9 mouse cellular contexts compared by ENCODE assay signal in genomic region chr15:87365712-87366361, GRCm38 (mm10).
A peak's percentile ranks its signal among the peaks of the same experiment; 100 is the strongest.
DNase-seq lines count a peak whose midpoint lies in the region; ATAC-seq and TF ChIP-seq lines count a peak whose summit lies in the region.
"Had no signal": no experiment of that assay in that cellular context is flagged by ENCODE, and none has a peak within 500 bp of the region (broad histone marks: within the 10 kb centered on the region; RNA-seq: fewer than 3 reads in every experiment).

No protein-coding gene starts in this region.

- DNase-seq in kidney, adult 2 months = peak; percentile 16
- DNase-seq in NIH3T3 (ENCODE audit: low read depth) = peak; percentile 2
- peak; percentile 57 to 65 for DNase-seq in cerebellum, adult 2 months
- peak; percentile 8 for DNase-seq in kidney, postnatal 14 days
- no peak for DNase-seq in urinary bladder, postnatal 10 days (ENCODE audit: low spot score)

- 45% methylated on average over 8 of the region's 8 CpGs for WGBS in kidney, adult 2 months
- 51% methylated on average over 8 of the region's 8 CpGs for WGBS in kidney, embryonic 14.5 days
- 26% methylated on average over 8 of the region's 8 CpGs for WGBS in cerebellum, adult 2 months

- H3K36me3 ChIP-seq in kidney, adult 2 months (ENCODE audit: control insufficient read depth, insufficient read depth, low read length) = no peaks in the 10 kb centered on the region
- no peaks in the 10 kb centered on the region for H3K36me3 ChIP-seq in kidney, embryonic 14.5 days (ENCODE audit: control insufficient read depth, insufficient read depth, low read length)
- H3K36me3 ChIP-seq: forebrain, embryonic 15.5 days had no signal

- H3K4me3 ChIP-seq in kidney, adult 2 months (ENCODE audit: insufficient read depth, low read depth, low read length) = no peak overlapping the region
- H3K4me3 ChIP-seq in kidney, embryonic 14.5 days (ENCODE audit: low read length) = no peak overlapping the region
- no peak overlapping the region for H3K4me3 ChIP-seq in cerebellum, adult 2 months (replicated peaks; ENCODE audit: insufficient read depth, low read depth, low read length)
- H3K4me3 ChIP-seq: forebrain, embryonic 15.5 days had no signal

- H3K9ac ChIP-seq in kidney, embryonic 14.5 days (ENCODE audit: low read depth, low read length) = no peak overlapping the region
- H3K9ac ChIP-seq: forebrain, embryonic 15.5 days had no signal

- H3K4me2 ChIP-seq in kidney, embryonic 14.5 days (replicated peaks; ENCODE audit: low read depth, low read length) = no peak overlapping the region
- H3K4me2 ChIP-seq: forebrain, embryonic 15.5 days had no signal

- no peak overlapping the region for H3K27ac ChIP-seq in kidney, adult 2 months (ENCODE audit: insufficient read depth, low read depth, low read length)
- H3K27ac ChIP-seq in kidney, embryonic 14.5 days (ENCODE audit: low read depth, low read length) = no peak overlapping the region
- H3K27ac ChIP-seq in cerebellum, adult 2 months (ENCODE audit: insufficient read depth, low read length) = no peak overlapping the region
- H3K27ac ChIP-seq: forebrain, embryonic 15.5 days had no signal

- no peaks in the 10 kb centered on the region for H3K27me3 ChIP-seq in kidney, adult 2 months (replicated peaks; ENCODE audit: control insufficient read depth, insufficient read depth, low read length)
- H3K27me3 ChIP-seq in kidney, embryonic 14.5 days (ENCODE audit: control insufficient read depth, insufficient read depth, low read length) = no peaks in the 10 kb centered on the region
- H3K27me3 ChIP-seq in cerebellum, adult 2 months (ENCODE audit: control insufficient read depth, insufficient read depth, low read length) = no peaks in the 10 kb centered on the region
- H3K27me3 ChIP-seq: forebrain, embryonic 15.5 days had no signal

- no peak for ATAC-seq in kidney, embryonic 14.5 days (ENCODE audit: low FRiP score, low TSS enrichment)
- ATAC-seq in activated CD4-positive, CD25-positive, alpha-beta regulatory T cell, adult 4 months = no peak
- ATAC-seq in granulocyte monocyte progenitor cell, adult 5-6 weeks (replicated peaks; ENCODE audit: poor library complexity, severe bottlenecking) = no peak
- ATAC-seq: forebrain, embryonic 15.5 days had no signal

- no peaks in the 10 kb centered on the region for H3K4me1 ChIP-seq in kidney, adult 2 months (ENCODE audit: control insufficient read depth, insufficient read depth, low read length)
- H3K4me1 ChIP-seq in kidney, embryonic 14.5 days (ENCODE audit: control insufficient read depth, insufficient read depth, low read length) = no peaks in the 10 kb centered on the region
- peaks cover 9% of the 10 kb centered on the region for H3K4me1 ChIP-seq in cerebellum, adult 2 months (ENCODE audit: control insufficient read depth, insufficient read depth, low read length)
- H3K4me1 ChIP-seq: forebrain, embryonic 15.5 days had no signal

- H3K9me3 ChIP-seq in kidney, embryonic 14.5 days (ENCODE audit: control insufficient read depth, low read length) = 0 out of 2 replicates have a peak, but pooled peaks cover 3% of the 10 kb centered on the region
- H3K9me3 ChIP-seq: forebrain, embryonic 15.5 days had no signal

- TF ChIP-seq POLR2A in kidney, adult 2 months (IDR thresholded peaks at IDR 0.05; ENCODE audit: low read depth, low read length) = no peak
- TF ChIP-seq POLR2A in cerebellum, adult 2 months (IDR thresholded peaks at IDR 0.05; ENCODE audit: borderline replicate concordance, insufficient read depth, low read length) = no peak

- TF ChIP-seq CTCF in kidney, adult 2 months (conservative IDR thresholded peaks at IDR 0.05; ENCODE audit: insufficient read depth, insufficient read length, low read depth, low read length) = peak; percentile 64
- TF ChIP-seq CTCF in cerebellum, adult 2 months (IDR thresholded peaks at IDR 0.05; ENCODE audit: borderline replicate concordance, insufficient read depth, low read depth, low read length) = peak; percentile 75
